Mouse (Mus musculus): Measurements from ENCODE around the gene Tmem252.
"Not testable (repeated sequence)": the region's sequence is repeated elsewhere in the genome, so short reads cannot be mapped to it uniquely, and the experiment has no call there.

Gene Tmem252

DNA sequence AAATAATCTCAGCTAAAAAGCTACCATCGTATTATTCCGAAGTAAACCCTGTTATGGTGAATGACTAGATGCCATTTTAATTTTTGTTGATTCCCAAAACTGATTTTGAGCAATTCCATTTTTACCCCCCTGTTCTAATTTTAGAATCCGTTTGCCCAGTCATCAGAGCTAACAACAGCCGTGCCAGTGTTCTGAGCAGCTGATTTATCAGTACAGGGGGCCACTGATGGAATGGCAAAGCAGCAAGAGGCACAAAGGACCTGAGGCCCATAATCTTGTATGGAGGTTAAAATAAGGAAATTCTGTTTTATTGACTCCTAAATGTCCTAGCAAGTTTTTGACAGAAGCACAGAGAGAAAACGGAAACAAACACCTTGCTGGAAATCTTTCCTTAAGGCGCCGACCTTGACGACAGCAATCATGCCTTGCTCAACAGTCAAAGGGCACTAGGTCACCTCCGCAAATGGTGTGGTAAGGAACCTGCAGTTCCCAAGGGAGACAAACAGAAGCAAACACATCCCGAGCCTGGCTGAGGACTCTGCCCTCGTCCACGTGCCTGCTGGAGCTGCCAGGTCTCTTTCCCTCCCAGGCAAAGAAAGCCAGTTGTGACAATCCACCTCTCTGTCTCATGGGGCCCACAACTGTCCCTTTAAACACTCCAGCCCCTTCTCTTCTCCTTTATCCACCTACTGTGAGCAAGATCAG is 9.4 kb downstream of the Tmem252 start:
- no peak for DNase-seq (ENCODE audit: low spot score)

GRCm38 (mm10) chr19:24686411-24686810 is 12.6 kb downstream of the Tmem252 start:
- DNase-seq (ENCODE audit: low spot score) = no peak

DNA sequence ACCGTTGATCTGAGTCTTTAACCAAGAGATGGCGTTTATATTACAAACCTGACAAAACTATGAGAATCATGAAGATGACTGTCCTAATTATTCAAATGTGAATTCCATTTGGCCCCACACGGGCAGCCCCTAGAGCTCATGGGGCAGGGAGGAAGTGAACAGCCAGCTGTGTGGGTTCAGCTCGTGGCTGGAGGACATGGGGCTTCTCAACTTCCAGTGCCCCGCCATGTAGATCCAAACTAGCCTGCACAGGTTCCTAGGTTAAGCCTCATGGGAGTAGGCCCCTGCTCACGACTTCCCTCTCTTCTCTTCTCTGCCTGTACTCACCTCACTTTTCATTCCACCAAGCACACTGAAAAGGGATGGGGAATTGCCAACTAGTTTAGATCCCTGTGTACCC is 14.5 kb downstream of the Tmem252 start:
- no peak for DNase-seq (ENCODE audit: low spot score)

GRCm38 (mm10) chr19:24689531-24689930 is 15.7 kb downstream of the Tmem252 start:
- no peak for DNase-seq (ENCODE audit: low spot score)

DNA sequence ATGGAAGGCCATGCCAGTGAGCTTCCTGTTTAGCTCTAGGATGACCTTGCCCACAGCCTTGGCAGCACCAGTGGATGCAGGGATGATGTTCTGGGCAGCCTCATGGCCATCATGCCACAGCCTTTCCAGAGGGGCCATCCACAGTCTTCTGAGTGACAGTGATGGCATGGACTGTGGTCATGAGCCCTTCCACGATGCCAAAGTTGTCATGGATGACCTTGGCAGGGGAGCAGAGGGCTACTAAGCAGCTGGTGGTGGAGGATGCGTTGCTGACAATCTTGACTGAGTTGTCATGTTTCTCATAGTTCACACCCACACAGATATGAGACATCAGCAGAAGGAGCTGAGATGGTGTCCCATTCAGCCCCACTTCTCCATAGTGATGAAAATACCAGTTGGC is 18.9 kb downstream of the Tmem252 start:
- no peak for DNase-seq (ENCODE audit: low spot score)

DNA sequence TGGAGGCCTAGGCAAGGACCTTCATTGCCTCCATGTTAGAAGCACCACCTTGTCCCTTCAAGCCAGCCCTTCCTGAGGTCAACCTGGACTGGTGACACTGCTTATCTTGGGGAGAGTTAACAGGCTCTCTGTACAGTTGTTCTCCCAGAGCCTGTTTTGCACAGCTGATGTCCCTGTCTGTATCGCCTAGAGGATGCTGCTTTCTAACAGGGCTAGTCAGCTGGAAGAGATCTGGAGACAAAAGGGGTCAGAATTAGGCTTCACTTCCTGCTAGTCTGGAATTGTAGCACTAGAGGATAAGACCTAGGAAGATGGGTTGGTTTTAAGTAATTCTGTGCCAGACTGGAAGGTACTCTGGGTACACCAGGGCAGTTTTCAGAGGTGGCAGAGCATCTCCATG is 24.1 kb downstream of the Tmem252 start:
- no peak for DNase-seq (ENCODE audit: low spot score)

DNA sequence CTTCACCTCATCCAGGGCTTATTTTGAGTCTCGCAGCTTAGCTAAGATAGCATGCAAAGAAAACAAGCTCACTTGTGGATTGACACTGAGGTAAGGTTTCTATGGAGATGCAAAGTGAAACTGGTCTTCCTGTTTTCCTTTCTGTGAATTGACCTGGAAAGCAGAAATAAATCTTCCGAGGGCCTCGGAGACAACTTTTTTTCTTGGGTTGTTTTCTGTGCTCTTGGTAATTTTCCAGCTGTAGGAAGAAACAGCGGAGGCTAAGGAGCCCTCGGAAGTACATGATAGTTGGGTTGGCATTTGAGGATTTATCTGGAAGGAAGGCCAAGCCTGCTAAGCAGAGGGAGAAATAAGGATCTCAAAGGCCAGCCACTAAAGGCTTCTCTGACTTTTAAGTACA is 24.8 kb downstream of the Tmem252 start:
- DNase-seq (ENCODE audit: low spot score) = no peak

DNA sequence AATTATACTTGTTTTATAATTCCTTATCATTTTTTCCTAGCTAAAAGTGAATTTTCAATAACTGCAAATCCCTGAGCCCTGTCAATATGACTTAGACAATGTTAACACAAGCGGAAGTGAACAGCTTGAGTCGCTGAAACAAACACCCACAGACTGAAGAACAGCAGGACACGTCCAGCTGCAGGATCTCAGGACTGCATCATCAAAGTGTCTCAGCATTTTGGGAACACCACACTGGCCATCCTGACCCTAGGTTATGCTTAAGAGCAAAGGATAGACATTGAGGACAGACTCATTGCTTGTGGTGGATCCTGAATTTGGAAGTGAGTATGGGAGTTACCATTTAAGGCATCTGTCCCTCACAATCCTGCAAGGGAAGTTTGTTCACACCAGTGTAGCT is 25.4 kb downstream of the Tmem252 start:
- DNase-seq (ENCODE audit: low spot score) = peak; percentile 26

DNA sequence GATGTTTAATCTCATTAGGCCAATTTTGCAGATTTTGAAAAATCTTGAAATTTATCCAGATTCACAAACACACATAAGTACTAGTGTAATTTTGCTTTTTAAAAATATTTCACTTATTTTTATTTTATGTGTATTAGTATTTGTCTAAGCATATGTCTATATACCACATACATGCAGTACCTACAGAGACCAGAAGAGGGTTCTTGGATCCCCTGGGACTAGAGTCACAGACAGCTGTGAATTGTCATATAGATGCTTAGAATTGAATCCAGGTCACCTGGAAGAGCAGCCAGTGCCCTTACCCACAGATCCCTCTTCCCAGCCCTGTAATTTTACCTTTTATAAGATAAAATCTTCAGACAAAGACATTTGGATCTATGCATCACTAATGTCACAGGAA is 26.1 kb downstream of the Tmem252 start:
- no peak for DNase-seq (ENCODE audit: low spot score)

- DNase-seq (ENCODE audit: low spot score) = no peak
These were observed 26.9 kb downstream of the Tmem252 start for GRCm38 (mm10) chr19:24700664-24701063.

GRCm38 (mm10) chr19:24701716-24702115 is 27.9 kb downstream of the Tmem252 start:
- DNase-seq (ENCODE audit: low spot score) = no peak

DNA sequence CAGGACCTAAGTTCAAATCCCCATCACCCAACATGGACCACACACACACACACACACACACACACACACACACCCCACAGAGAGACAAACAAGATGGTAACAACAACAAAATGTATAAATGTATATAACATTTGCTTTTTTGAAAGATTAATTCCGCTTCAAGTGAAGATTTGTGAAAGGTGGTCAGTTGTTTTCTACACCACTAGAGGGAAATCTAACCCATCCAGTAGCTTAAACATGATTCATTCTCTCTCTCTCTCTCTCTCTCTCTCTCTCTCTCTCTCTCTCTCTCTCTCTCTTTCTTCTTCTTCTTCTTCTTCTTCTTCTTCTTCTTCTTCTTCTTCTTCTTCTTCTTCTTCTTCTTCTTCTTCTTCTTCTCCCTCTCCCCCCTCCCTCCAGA is 29.4 kb downstream of the Tmem252 start:
- DNase-seq (ENCODE audit: low spot score) = not testable (repeated sequence)

DNA sequence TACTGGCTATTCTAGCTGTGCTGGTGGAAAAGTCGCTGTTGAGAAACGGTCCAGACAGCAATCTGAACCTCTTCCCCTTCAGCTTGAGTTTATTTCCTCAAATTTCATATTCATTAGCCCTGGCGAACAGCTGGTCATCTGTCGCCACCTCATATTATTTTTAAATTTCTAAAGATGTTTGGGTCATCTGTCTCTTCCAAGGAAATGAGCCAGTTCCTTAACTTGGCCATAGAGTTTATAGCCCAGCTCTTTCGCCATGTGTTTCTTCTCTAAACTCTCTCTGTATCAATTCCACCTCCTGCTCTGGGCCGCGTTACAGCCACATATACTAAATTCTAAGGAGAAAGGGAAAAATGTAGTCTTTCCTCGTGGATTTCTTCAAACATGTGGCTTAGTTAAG is 29.9 kb downstream of the Tmem252 start:
- peak; percentile 35 for DNase-seq (ENCODE audit: low spot score)

DNA sequence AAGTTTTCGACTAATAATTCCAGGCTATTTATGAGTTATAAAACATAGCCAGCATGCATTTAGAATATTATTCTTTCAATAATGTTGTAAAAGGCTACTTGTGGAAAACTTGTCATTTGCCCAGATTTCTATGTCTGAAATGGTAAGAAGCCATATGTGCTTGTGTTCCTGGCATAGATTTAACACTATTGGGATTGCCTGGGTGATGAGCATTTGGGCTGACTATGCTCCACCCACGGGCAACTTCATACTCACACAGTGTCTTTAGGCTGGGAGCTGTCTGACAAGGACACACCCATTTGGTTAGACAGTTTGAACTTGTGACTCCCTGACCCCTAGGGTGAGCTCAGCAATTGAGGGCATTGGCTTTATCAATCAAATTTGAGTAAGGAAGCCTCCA is 30.5 kb downstream of the Tmem252 start:
- DNase-seq (ENCODE audit: low spot score) = no peak

DNA sequence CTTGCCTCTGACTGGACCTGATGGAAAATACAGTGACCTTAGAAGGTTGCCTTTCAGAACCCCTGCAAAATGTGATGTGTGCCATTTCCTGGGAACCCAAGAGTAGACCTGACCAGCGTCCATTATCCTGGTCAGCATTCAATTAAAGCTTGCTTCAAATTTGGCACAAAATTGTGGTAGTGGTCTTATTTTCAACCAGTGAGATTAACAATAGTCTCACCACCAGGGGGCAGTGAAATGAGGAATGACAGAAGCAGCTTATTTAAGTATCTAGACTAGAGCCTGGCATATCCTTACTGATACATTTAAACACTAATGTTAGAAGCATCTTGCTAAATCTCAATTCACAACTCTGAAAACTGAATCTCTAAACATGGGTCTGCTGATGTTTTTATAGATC is 31.6 kb downstream of the Tmem252 start:
- no peak for DNase-seq (ENCODE audit: low spot score)

DNA sequence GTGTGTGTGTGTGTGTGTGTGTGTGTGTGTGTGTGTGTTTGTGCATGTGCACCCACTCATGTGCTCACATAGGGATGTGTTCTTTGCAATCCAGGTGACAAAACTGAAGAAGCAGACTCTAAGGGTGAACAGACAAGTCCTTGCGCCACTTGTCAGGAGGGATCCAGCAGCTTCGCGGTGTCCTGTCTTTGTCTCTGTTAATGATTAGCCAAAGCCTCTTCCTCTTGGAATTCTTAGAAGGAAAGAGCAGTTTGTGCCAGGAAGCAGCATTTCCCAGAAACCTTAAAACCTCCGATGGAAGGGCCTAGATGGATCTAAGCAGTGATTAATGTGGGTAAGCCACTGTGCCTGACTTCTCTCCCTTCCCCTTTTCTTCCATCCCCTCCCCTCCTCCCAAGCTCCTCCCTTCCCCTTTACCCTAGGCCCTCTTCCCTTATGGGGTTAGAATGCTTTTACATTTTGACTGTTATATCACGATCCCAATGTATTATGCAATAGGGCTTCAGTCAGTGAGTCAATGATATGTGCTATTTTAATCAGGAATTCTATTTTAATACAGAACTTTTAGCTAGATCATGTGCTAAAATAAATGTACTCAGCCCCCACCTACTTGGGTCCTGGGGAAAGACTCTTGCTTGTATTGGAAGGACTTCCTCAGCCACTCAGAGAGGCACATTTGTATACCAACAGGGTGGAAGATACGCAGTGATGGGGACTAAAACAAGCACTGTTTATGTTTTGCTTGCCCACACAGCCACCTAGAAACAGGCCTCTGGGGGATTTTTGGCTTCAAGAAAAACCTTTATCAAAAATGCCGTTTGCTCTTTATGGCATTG is 33.5 kb downstream of the Tmem252 start:
- no peak for DNase-seq (ENCODE audit: low spot score)

GRCm38 (mm10) chr19:24708032-24708431 is 34.2 kb downstream of the Tmem252 start:
- DNase-seq (ENCODE audit: low spot score) = no peak

DNA sequence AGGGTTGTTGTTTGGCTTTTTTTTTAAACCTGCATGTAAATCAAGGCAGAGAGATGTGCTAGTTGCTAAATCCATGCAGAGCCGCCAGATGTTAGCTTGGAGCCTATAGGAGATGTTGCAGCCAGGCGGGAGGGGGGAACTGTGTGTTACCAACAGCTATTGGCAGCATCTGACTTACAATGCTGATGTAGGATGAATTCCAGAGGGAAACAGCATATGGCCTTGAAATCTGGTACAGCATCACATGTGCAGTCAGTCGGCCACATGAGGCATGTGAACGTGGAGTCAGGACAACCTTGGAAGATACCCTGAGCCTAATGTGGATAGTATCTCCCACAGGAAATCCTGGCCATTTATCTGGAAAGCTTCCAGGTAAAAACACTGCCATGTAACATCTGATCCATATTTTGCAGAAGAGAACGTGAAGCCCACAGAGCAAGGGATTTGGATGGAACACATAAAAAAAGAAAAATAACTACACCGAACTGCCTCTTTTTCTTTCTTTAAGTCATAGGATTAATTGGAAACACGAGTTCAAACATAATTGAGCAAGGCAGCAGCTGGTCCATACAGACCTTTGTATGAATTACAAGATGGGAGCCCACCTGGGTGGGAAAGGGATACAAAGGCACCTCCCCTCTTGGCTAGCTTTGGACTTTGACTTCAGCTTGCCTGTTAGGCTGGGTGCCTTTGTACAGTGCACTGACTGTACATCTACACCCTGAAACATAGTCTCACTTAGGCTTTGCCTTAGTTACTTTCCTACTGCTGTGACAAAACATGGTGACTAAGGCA is 42.7 kb downstream of the Tmem252 start:
- no peak for DNase-seq (ENCODE audit: low spot score)

DNA sequence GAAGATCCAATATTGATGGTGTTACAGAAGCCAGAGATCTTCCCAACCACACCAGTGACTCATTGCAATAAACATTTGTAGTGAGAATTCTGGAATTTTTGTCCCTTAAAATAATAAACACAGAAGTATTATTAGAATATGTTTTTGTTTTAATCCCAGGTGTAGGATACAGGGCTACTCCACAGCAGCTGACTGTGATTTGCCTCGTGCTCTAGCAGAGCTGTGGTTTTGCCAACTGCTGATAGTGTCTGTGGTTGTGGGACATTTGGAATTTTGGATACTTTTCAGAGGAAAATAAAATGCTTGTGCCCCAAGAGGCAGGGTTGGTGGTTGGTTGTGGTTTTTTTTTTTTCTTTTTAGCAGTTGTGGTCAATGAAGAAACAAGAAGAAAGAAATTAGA is 44.2 kb downstream of the Tmem252 start:
- DNase-seq (ENCODE audit: low spot score) = no peak

DNA sequence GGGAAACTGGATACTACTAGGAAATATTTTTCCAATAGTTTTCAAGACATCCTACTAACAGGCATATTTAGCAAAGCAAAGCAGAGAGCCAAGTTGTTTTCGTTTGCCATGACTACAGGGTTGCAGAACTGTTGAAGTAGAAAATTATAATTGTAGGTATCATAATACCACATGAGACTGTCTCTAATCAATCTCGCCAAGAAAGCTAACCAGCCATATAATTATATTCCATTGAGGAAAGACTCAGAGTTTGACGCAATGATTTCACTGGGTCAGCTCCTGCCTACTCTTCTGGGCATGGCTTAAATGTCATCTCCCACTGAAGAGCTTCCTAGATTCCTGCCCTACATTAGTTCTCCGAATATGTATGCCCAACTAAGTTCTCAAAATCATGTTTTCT is 45.7 kb downstream of the Tmem252 start:
- no peak for DNase-seq (ENCODE audit: low spot score)

GRCm38 (mm10) chr19:24720448-24720847 is 46.6 kb downstream of the Tmem252 start:
- DNase-seq (ENCODE audit: low spot score) = no peak

- DNase-seq (ENCODE audit: low spot score) = no peak
These were observed 50.6 kb downstream of the Tmem252 start for GRCm38 (mm10) chr19:24724362-24724761.

- peak; percentile 26 for DNase-seq (ENCODE audit: low spot score)
These were observed 56.9 kb downstream of the Tmem252 start for GRCm38 (mm10) chr19:24730661-24731060.

Measured in urinary bladder, postnatal 14 days (tissue).